Mouse (Mus musculus) layer of hippocampus, adult 8-10 months (tissue): ENCODE measurements around the gene Cfap69. TPM values are rescaled to one million over a fixed set of nuclear protein-coding genes. Genes with fewer than 3 reads are reported as not detected.

Experiments used
- DNase-seq, 2 experiments: peaks; one replicate each; pipeline ENCODE4 v3.0.0; 2022; ENCODE audit warnings: low spot score in 2 of 2
- total RNA-seq, 4 experiments: library from RNA; stranded (reverse); gene quantifications; 2 replicates each; pipeline ENCODE4 v1.2.4; 2022

The Cfap69 gene
- total RNA-seq, 4 experiments from 2014 or later = 12.4 to 25.5 (median 17.5) TPM

- no peak for DNase-seq
Observed at GRCm38 (mm10) chr5:5658680-5659079, 5.4 kb downstream of the Cfap69 start.

DNA sequence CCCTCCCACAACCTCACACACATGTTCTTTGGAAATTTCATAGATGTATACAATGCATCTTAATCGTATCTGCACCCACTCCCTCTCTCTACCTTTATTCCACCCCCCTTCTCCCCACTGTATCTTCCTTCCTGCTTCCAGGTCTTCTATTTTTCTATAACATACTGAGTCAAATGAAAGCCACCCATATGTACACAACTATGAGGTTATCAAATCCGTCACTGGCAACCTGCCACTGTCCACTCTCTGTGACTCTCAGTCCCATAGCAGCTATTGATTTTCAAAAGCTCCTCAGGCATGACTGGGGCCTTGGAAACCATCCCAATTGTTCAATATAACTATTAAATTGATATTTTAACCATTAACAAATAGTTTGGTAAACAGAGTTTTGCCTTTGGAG, 6.1 kb downstream of the Cfap69 start:
- no peak for DNase-seq

DNA sequence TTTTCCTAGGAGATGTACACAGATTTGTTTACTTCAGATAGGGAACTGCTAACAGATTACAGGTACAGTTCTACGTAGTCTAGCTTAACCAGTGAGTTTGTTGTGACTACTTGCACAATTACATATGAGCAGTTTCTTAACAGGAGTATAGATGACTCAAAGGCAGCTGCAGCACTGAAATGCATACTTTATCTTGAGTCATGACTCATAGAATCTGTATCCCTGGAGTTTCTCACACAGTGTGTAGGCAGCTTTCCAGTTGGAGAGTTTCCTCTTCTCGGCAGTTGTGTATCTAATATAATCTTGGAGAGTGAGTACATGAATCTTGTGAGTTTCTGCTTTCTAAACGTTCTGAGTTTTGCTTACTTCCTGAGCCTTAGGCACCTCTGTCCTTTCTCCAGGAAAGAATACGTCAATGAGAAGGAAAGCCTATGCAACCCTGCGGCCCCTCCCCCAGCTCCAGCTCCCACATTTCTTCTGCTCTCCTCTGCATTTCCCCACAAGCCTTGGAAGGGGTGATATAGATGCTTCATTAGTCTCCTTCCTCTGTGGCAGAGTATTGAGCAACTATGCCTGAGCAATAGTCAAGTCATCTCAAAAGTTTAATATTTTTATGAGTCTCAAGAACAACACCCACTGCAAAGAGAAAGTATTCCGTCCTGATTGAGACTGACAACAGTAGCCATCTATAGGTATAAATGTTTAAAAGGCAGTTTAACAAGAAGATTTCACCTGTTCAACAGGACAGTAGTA, 15.0 kb downstream of the Cfap69 start:
- DNase-seq = peak; percentile 37 to 49

DNA sequence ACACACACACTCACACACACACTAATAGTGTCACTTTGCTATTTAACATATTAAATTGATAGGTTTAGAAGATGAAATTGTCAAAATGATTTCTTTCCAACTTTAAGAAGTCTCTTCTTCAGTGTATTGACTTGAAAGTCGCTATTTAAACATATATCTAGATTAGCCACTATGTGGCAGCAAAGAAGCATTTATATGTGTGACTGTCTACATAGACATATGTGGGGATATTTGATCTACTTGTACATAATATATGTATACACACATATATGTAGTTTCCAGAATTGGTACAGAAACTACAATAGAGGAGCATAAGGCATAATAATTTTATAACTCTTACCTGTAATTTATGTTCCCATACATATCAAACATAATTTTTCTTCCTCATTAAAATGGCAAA, 17.9 kb downstream of the Cfap69 start:
- DNase-seq = no peak

DNA sequence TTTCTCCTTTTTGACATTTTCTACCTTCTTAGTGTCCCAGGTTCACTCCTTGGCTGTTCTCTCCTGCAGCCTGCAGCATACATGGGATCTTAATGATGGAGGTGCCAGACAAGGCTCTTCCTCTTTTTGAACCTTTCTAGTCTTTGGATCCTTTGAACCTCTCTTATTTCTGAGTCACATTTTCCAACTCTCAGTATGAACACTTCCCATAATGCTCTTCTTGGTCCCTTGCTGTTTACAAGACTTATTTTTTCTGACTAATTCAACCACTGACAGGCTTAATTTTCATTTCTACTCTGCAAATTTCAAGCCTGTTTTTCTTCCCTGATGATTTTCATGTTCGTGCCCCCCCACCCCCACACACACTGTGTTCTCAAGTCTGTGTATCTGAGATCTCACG, 25.5 kb downstream of the Cfap69 start:
- no peak for DNase-seq

DNA sequence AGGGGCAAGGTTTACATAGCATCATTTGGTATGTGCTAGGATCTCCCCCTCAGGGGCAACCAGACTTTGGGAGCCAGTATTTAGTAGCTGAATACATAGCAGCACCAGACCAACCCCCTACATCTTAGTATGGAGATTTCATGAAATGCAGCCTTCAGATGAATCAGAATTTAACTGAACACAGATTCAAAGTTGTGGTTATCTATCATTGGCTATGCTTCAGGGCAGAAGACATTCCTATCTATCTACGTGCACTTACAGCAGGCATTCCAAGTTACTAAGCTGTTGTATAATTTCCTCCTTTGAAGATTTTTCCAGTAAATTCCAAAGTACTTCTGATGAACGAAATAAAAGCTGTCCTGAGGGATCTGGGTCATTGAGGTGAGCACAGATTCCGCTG, 38.5 kb downstream of the Cfap69 start:
- no peak for DNase-seq

DNA sequence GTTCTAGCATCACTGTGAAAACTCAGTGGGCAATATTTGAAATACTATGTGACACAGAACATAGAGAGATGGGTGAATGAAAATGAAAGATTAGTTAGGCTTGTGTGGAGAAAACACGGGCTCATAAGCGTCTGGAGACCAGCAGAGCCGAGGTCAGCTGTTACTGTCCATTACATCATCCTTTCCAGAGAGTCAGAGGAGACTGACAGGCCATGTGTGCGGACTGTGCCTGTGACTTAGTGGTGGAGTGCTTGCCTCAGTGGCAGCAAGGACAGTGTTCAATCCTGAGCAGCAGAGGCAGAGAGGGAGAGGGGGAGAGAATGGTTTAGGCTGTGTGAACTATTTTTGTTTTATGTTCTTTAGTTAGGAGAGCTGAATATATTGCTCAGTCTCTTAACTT, 45.7 kb downstream of the Cfap69 start:
- no peak for DNase-seq

- DNase-seq = no peak
Observed at GRCm38 (mm10) chr5:5610540-5610939, 53.5 kb downstream of the Cfap69 start.

DNA sequence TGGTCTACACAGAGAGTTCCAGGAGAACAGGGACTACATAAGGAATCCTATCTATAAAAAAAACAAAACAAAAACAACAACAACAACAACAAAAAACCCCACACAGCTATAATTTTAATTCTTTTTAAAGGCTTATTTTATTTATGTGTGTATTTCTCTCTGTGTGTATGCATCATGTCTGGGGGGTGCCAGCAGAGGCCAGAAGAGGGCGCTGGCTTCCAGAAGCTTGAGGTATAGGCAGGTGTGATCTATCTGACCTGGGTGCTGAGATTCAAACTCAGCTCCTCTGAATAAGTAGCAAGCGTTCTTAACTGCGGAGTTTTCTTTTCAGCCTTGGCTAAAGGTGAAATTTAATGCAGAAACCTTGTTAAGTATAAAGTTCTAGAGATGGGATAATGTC, 76.4 kb downstream of the Cfap69 start:
- no peak for DNase-seq

GRCm38 (mm10) chr5:5573749-5574317, 90.2 kb downstream of the Cfap69 start, which contains the start of gene Gm8773:
Gene Gm8773 (plus strand): TSS chr5:5573799.
- no peak for DNase-seq

DNA sequence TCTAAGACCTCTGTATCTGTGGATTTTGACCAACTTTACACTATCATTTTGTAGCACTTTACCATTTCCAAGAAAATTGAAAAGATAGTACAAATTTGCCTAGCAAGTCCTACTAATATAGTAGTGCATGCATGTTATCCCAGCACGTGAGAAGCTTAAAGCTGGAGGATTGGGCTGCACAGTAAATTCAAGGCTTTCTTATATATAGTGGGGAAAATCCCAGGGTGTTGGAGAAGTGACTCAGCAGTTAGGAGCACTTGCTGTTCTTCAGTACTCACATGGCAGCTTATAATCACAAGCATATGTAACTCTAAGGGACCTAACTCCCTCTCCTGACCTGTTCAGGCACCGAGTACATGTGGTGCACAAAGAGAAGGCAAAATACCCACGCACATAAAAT, 101.6 kb downstream of the Cfap69 start:
- no peak for DNase-seq

GRCm38 (mm10) chr5:5561041-5561706, 102.9 kb downstream of the Cfap69 start:
- no peak for DNase-seq

DNA sequence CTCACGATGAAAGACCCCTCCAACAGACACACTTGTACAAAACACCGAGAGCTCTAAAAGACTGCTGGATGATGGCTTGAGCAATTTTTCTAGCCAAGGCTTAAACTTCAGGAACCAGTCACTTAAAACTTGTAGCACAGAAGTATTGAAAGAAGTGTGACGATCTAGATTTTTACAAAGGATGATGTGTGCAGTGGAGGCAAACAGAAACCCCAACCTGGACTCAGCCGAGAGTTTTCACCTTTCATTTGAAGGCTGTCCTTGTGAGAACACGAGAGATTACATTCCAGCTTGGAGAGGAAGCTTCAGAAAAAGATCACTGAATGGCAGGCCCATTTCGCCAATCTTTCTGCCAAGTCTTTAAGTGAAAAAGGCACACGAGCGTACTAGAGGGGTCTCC, 104.2 kb downstream of the Cfap69 start:
- no peak for DNase-seq

DNA sequence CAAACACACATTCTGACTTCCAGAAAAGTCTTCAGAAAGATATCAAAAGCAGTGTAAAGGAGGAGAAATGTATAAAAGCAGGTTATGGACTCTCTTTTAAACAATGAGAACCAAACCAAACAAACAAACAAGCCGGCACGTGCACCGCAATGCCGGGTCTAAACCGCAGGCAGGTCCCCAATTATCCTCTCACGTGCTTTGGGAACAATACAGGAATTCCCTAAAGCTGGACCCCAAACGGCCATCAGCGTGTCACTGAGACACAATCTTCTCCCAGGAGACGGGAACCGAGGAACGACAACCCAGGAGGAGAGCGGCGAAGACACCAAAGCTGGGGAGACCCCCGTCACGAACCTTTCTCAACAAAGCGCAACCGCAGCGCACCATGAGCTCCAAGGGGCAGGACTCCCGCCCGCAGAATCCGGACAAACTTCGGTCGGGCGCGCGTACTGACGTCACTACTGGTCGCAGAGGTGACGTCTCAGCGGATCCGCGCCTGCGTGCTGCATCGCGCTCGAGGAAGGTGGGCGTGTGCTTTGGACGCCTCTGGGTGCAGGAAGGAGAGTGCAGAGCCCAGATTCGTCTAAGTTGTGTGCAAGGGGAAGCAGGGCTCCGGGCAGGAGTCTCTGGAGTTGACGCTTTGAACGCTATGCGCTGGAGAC, 104.8 kb downstream of the Cfap69 start, which contains the start of gene Gtpbp10:
Gene Gtpbp10, minus strand, starts transcription at position 460 of the 662 bp plus-strand sequence.
- DNase-seq = peak; percentile 85 to 91

DNA sequence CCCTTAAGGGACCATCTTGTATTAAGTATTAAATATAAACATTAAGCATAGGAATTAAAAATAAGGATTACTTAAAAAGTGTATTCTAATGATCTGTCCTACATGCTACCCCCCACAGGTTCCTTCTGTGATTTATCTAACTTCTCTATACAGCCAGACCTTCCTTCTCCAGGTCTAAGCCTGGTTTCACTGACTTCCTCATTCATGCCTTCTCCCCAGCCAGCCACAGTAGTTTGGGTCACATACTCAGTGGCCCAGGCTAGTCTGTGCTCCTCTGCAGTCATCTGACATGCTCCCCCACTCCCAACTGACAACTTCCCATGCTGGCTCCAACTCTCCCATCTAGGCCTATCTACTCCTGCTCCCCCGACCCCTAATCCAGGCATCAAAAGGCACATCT, 112.9 kb downstream of the Cfap69 start:
- DNase-seq = no peak

- DNase-seq = no peak
Observed at GRCm38 (mm10) chr5:5540385-5540784, 123.7 kb downstream of the Cfap69 start.

DNA sequence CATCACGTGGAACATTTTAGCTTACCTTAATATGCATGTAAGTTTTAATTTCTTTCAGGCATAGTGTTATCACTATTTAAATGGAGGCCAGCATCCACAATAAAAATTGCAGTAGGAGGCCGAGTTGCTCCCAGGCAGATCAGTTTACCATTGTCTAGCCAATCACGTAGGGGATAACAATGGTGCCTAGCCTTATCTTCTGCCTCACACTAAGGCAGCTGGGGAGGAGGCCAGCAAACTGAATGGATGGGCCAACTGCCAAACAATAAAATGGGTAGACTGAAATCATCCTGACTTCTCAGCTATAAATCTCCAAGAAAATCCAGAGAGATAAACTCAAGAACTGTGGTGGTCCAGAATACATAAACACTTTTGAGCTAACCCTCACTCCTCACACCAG, 124.3 kb downstream of the Cfap69 start:
- no peak for DNase-seq

GRCm38 (mm10) chr5:5536131-5536530, 127.9 kb downstream of the Cfap69 start:
- no peak for DNase-seq

GRCm38 (mm10) chr5:5533656-5534420, 130.2 kb downstream of the Cfap69 start:
- no peak for DNase-seq
